Mouse (Mus musculus) brain, embryonic 14.5 days (tissue): Measurements from ENCODE around the gene Ctsl.

Experiments used
- CTCF ChIP-seq: fragments of 200-500 bp; IDR thresholded peaks from 2 replicates; pipeline ENCODE4 v1.5.1; 2012; ENCODE audit warnings: inconsistent platforms, mild to moderate bottlenecking, moderate library complexity, borderline replicate concordance; ENCODE audit not compliant: insufficient read depth, insufficient read length; ENCODE audit errors: extremely low read depth
- POLR2A ChIP-seq: fragments of 200-500 bp; IDR thresholded peaks from 2 replicates; pipeline ENCODE4 v1.6.1; 2012; ENCODE audit warnings: mild to moderate bottlenecking, inconsistent platforms, borderline replicate concordance; ENCODE audit not compliant: poor library complexity, insufficient read depth, insufficient read length, severe bottlenecking; ENCODE audit errors: extremely low read depth

DNA sequence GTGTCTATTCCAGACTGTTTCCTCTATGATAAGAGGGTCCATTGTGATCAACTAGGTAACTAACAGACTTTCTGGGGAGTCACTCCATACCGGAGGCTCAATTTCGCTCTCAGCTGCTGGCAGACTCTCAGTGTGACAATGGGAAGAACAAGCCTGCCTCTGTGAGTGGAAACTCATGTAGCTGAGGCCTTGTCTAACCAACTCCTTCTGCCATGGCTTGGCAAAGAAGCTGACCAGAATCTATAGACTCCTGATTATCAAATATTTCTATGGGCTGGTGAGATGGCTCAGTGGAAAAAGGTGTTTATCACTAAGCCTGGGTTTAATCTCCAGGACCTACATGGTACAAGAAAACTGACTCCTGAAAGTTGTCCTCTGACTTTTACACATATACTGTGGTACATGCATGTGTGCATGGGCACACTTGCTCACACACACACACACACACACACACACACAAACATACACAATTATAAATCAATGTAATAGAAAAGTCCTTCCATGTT, 42.1 kb upstream of the Ctsl start:
- TF ChIP-seq POLR2A (no peak), CTCF (no peak)
